16 mouse cellular contexts compared by ENCODE assay signal in genomic region chr11:103890337-103891186, GRCm38 (mm10).
A peak's percentile ranks its signal among the peaks of the same experiment; 100 is the strongest.
DNase-seq lines count a peak whose midpoint lies in the region; ATAC-seq lines count a peak whose summit lies in the region.
"Had no signal": no experiment of that assay in that cellular context is flagged by ENCODE, and none has a peak within 500 bp of the region (broad histone marks: within the 10 kb centered on the region; RNA-seq: fewer than 3 reads in every experiment).

No protein-coding gene starts in this region.

- H3K36me3 ChIP-seq in forebrain, embryonic 13.5 days (ENCODE audit: poor library complexity, severe bottlenecking): peaks cover 5% of the 10 kb centered on the region; the same call in 1 of the 2 replicates
- H3K36me3 ChIP-seq in forebrain, embryonic 11.5 days (ENCODE audit: control insufficient read depth, insufficient read depth, low read length): no peaks in the 10 kb centered on the region
- peaks cover 4% of the 10 kb centered on the region; the same call in 1 of the 2 replicates for H3K36me3 ChIP-seq in hindbrain, embryonic 16.5 days (ENCODE audit: control insufficient read depth, insufficient read depth, low read length)
- H3K36me3 ChIP-seq: lung, embryonic 15.5 days had no signal

- no peaks in the 10 kb centered on the region for H3K9me3 ChIP-seq in forebrain, embryonic 13.5 days (replicated peaks)
- no peaks in the 10 kb centered on the region for H3K9me3 ChIP-seq in forebrain, embryonic 11.5 days (ENCODE audit: control insufficient read depth, low read length)
- H3K9me3 ChIP-seq in hindbrain, embryonic 16.5 days (ENCODE audit: control insufficient read depth, low read length): no peaks in the 10 kb centered on the region
- H3K9me3 ChIP-seq: embryonic facial prominence, embryonic 13.5 days; heart, embryonic 13.5 days; lung, embryonic 15.5 days had no signal

- no peak overlapping the region for H3K4me3 ChIP-seq in forebrain, embryonic 13.5 days
- H3K4me3 ChIP-seq in forebrain, embryonic 11.5 days (ENCODE audit: low read depth, low read length): no peak overlapping the region
- no peak overlapping the region for H3K4me3 ChIP-seq in hindbrain, embryonic 16.5 days (ENCODE audit: low read length)
- H3K4me3 ChIP-seq: embryonic facial prominence, embryonic 13.5 days; heart, embryonic 13.5 days; lung, embryonic 15.5 days had no signal

- no peak overlapping the region for H3K4me2 ChIP-seq in forebrain, embryonic 13.5 days
- H3K4me2 ChIP-seq in forebrain, embryonic 11.5 days (ENCODE audit: low read depth, low read length, severe bottlenecking): no peak overlapping the region
- no peak overlapping the region for H3K4me2 ChIP-seq in hindbrain, embryonic 16.5 days (ENCODE audit: low read length)
- H3K4me2 ChIP-seq: embryonic facial prominence, embryonic 13.5 days; heart, embryonic 13.5 days; liver, embryonic 11.5 days; lung, embryonic 15.5 days had no signal

- intact Hi-C loops in left cerebral cortex, postnatal 10 days (cut with DNase I): no loop called here
- intact Hi-C loops in left cerebral cortex, postnatal 4 days (cut with DNase I): no loop called here

- H3K9ac ChIP-seq in forebrain, embryonic 13.5 days: no peak overlapping the region
- H3K9ac ChIP-seq in forebrain, embryonic 11.5 days (ENCODE audit: low read length): no peak overlapping the region
- no peak overlapping the region for H3K9ac ChIP-seq in hindbrain, embryonic 16.5 days (ENCODE audit: low read depth, low read length)
- H3K9ac ChIP-seq: embryonic facial prominence, embryonic 13.5 days; heart, embryonic 13.5 days; lung, embryonic 15.5 days had no signal

- WGBS in forebrain, embryonic 13.5 days: 85% methylated on average over 23 of the region's 23 CpGs
- WGBS in forebrain, embryonic 11.5 days: 87% methylated on average over 23 of the region's 23 CpGs
- 75% methylated on average over 23 of the region's 23 CpGs for WGBS in hindbrain, embryonic 16.5 days

- H3K27me3 ChIP-seq in forebrain, embryonic 13.5 days: no peaks in the 10 kb centered on the region
- no peaks in the 10 kb centered on the region for H3K27me3 ChIP-seq in forebrain, embryonic 11.5 days (ENCODE audit: control insufficient read depth, insufficient read depth, low read length)
- H3K27me3 ChIP-seq in hindbrain, embryonic 16.5 days (replicated peaks; ENCODE audit: control insufficient read depth, insufficient read depth, low read length): no peaks in the 10 kb centered on the region
- H3K27me3 ChIP-seq: embryonic facial prominence, embryonic 13.5 days; heart, embryonic 13.5 days; lung, embryonic 15.5 days had no signal

- peaks cover 13% of the 10 kb centered on the region for H3K4me1 ChIP-seq in forebrain, embryonic 13.5 days
- H3K4me1 ChIP-seq in forebrain, embryonic 11.5 days (replicated peaks; ENCODE audit: control insufficient read depth, insufficient read depth, low read length): no peaks in the 10 kb centered on the region
- no peaks in the 10 kb centered on the region for H3K4me1 ChIP-seq in hindbrain, embryonic 16.5 days (ENCODE audit: control insufficient read depth, insufficient read depth, low read depth, low read length)
- H3K4me1 ChIP-seq: embryonic facial prominence, embryonic 13.5 days; heart, embryonic 13.5 days; lung, embryonic 15.5 days had no signal

- DNase-seq in forebrain, embryonic 11.5 days (ENCODE audit: low spot score): no peak
- peak; percentile 45 to 59 for DNase-seq in left cerebral cortex, adult 18-20 months (ENCODE audit: low spot score in 2 of 2)
- no peak for DNase-seq in left cerebral cortex, postnatal 10 days (ENCODE audit: extremely low spot score in 1 of 2, low spot score in 2 of 2)
- DNase-seq in left cerebral cortex, postnatal 4 days: peak; percentile 55
- no peak for DNase-seq in urinary bladder, adult 2 months (ENCODE audit: low spot score)
- DNase-seq in T-cell, adult 2 months (ENCODE audit: low spot score): no peak
- DNase-seq: adrenal gland, adult 8-10 months; cerebellum, adult 9-11 months; gastrocnemius, postnatal 25 days had no signal

- H3K27ac ChIP-seq in forebrain, embryonic 13.5 days: peak overlapping the region; percentile 54; the same call in 1 of the 2 replicates
- no peak overlapping the region for H3K27ac ChIP-seq in forebrain, embryonic 11.5 days (ENCODE audit: low read depth, low read length)
- peak overlapping the region; percentile 41; the same call in 1 of the 2 replicates for H3K27ac ChIP-seq in hindbrain, embryonic 16.5 days (ENCODE audit: low read depth, low read length)
- H3K27ac ChIP-seq: embryonic facial prominence, embryonic 13.5 days; heart, embryonic 13.5 days; lung, embryonic 15.5 days had no signal

- ATAC-seq in forebrain, embryonic 13.5 days: no peak
- ATAC-seq in forebrain, embryonic 11.5 days (replicated peaks; ENCODE audit: low FRiP score): no peak
- ATAC-seq in hindbrain, embryonic 16.5 days: no peak
- ATAC-seq: forebrain, embryonic 16.5 days had no signal

Comparison
In these comparisons a context has a peak if more than half of its experiments do, and no peak if none do; other contexts are left out.
1. DNase-seq: peak in left cerebral cortex, adult 18-20 months (2 of 2) and left cerebral cortex, postnatal 4 days (single experiment); none in forebrain, embryonic 11.5 days (single experiment), left cerebral cortex, postnatal 10 days (0 of 2), urinary bladder, adult 2 months (single experiment) and T-cell, adult 2 months (single experiment).